In genomic region chrX:77552088-77552487, GRCm38 (mm10) we compare ENCODE assay signal across 16 mouse cellular contexts.
"Had no signal": no experiment of that assay in that cellular context is flagged by ENCODE, and none has a peak within 500 bp of the region (broad histone marks: within the 10 kb centered on the region; RNA-seq: fewer than 3 reads in every experiment).

No protein-coding gene starts in this region.

- H3K9ac ChIP-seq: liver, embryonic 13.5 days; neural tube, embryonic 12.5 days; stomach, embryonic 15.5 days had no signal

- H3K4me2 ChIP-seq: liver, embryonic 13.5 days; midbrain, embryonic 11.5 days; neural tube, embryonic 12.5 days; stomach, embryonic 15.5 days had no signal

- H3K4me3 ChIP-seq: left cerebral cortex, adult 2 months; liver, embryonic 13.5 days; neural tube, embryonic 12.5 days; stomach, embryonic 15.5 days had no signal

- H3K27me3 ChIP-seq: liver, embryonic 13.5 days; neural tube, embryonic 12.5 days; stomach, embryonic 15.5 days had no signal

- H3K36me3 ChIP-seq: liver, embryonic 13.5 days; neural tube, embryonic 12.5 days; stomach, embryonic 15.5 days had no signal

- H3K27ac ChIP-seq: kidney, postnatal 0 days; left cerebral cortex, adult 2 months; liver, embryonic 13.5 days; neural tube, embryonic 12.5 days; stomach, embryonic 15.5 days had no signal

- H3K4me1 ChIP-seq: neural tube, embryonic 12.5 days; stomach, embryonic 15.5 days had no signal

- H3K9me3 ChIP-seq: liver, embryonic 13.5 days; neural tube, embryonic 12.5 days; stomach, embryonic 15.5 days had no signal

- DNase-seq: kidney, postnatal 25 days; layer of hippocampus, postnatal 36 days; liver, embryonic 13.5 days; lung, adult 2 months; lung, postnatal 14 days; lung, postnatal 4 days; midbrain, embryonic 14.5 days; retina, postnatal 1 day; right cerebral cortex, postnatal 25 days; spleen, adult 18-20 months; thymus, postnatal 25 days had no signal
